Mouse (Mus musculus) cerebellum, adult 2 months (tissue): ENCODE results near the gene Tmem100.

Experiments
- CTCF ChIP-seq: fragments of 200-500 bp; IDR thresholded peaks from 2 replicates; pipeline ENCODE4 v1.5.1; 2011; ENCODE audit warnings: low read depth, mild to moderate bottlenecking, control low read depth, low read length, moderate library complexity, borderline replicate concordance; ENCODE audit not compliant: insufficient read depth
- POLR2A ChIP-seq: fragments of 200-500 bp; IDR thresholded peaks from 2 replicates; pipeline ENCODE4 v1.6.1; 2011; ENCODE audit warnings: low read length, control low read depth, borderline replicate concordance; ENCODE audit not compliant: insufficient read depth

- TF ChIP-seq POLR2A (no peak), CTCF (no peak)
Measured at GRCm38 (mm10) chr11:90038022-90038421, 7.9 kb downstream of the Tmem100 start.
